Mouse (Mus musculus) heart, postnatal 10 days (tissue): Measurements from ENCODE around the gene Ankrd9. TPM values are rescaled to one million over a fixed set of nuclear protein-coding genes. Genes with fewer than 3 reads are reported as not detected.

ENCODE experiments used
- total RNA-seq, 2 experiments: library from RNA; stranded (reverse); gene quantifications; 2 replicates each; pipeline ENCODE4 v1.2.3; 2021

Gene Ankrd9
- total RNA-seq, 2 experiments from 2014 or later = 35.4 to 70.2 TPM

Other genes with a start within 250 kb of the Ankrd9 start
- gene Wdr20, start 241.1 kb downstream of the Ankrd9 start, total RNA-seq = 10 to 100 TPM; 29.0 to 34.0 TPM
- gene Mok, start 138.1 kb downstream of the Ankrd9 start, total RNA-seq = under 1 TPM; 0.57 to 0.62 TPM
- 1 to 10 TPM; 7.1 to 7.4 TPM for gene Zfp839, start 128.8 kb downstream of the Ankrd9 start, total RNA-seq
- gene Cinp, start 89.9 kb downstream of the Ankrd9 start, total RNA-seq = 10 to 100 TPM; 37.0 to 43.9 TPM
- 1 to 10 TPM; 5.2 to 6.3 TPM for gene Tecpr2, start 89.8 kb downstream of the Ankrd9 start, total RNA-seq
- 10 to 100 TPM; 25.3 to 27.9 TPM for gene Rcor1, start 60.3 kb upstream of the Ankrd9 start, total RNA-seq
- gene Traf3, start 187.3 kb upstream of the Ankrd9 start, total RNA-seq = 10 to 100 TPM; 14.1 to 17.1 TPM
- not detected for gene 4930595D18Rik, start 205.5 kb upstream of the Ankrd9 start, total RNA-seq